Mouse (Mus musculus) spleen, adult 12 weeks (tissue): ENCODE data around the gene Slc9a3r1.

Experiments used
- DNase-seq: peaks from one replicate; pipeline ENCODE4 v3.0.0; 2022; ENCODE audit warnings: low spot score

Gene Slc9a3r1

DNA sequence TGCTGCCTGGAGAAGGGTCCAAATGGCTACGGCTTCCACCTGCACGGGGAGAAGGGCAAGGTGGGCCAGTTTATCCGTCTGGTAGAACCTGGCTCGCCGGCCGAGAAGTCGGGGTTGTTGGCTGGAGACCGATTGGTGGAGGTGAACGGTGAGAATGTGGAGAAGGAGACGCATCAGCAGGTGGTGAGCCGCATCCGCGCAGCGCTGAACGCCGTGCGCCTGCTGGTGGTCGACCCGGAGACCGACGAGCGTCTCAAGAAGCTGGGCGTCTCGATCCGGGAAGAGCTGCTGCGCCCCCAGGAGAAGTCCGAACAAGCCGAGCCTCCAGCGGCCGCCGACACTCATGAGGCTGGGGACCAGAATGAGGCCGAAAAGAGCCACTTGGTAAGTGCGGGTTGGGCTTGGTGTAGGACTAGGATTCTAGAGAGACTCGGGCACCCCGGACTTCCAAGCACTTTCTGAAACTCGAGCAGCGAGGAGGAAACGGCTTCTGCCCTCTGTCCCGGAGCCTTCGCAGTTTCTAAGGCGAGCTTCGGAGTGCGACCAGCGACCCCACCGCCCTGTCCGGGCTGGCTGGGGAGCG, 518 bp downstream of the Slc9a3r1 start:
- no peak for DNase-seq

DNA sequence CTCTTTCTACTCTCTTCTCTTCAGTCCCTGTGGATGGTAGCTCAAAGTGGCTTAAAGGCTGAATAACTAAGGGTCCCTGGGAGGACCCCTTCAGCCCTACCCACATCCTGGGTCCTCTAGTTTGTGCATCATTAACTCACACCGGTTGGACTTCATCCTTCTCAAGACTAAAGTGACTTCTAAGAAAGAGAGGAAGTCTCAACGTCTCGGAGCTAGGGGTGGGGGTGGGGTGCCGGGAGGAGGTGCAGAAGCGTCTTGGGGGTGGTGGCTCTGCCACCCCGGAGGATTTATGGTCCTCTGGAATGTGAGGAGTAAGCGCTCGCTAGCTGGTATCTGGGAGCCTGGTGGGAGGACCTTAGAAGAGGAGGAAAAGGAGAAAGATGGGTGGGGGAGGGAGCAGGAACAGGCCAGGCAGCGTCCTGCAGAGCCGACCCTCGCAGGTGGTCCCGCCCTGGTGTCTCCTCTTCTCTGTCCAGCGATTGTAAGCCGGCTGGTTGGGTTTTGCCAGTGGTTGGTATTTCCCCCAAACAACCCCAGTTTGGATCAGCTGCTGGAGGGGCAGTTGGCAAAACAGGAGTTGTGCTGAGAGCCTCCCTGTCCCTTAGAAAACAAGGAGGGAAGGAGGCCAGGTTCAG, 1.3 kb downstream of the Slc9a3r1 start:
- no peak for DNase-seq

GRCm38 (mm10) chr11:115164976-115165374, 1.8 kb downstream of the Slc9a3r1 start:
- DNase-seq, result no peak

DNA sequence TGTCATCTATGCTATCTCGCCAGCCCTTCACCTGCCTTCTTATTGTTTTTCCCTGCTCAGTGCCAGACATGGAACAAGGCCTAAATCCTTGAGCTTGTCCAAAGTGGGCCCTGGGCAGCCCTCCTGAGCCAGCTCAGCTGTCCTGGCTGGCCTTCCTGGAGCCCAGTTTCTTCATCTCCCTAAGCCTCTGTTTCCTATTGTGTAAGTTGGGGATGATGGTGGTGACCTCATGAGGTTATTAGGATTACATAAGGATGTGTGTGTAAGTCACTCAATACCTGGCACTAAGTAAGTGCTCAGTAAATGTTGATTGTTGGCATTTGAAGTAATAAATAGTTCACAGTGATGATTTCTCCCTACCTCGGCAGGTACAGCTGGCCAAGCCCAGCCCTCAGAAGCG, 3.6 kb downstream of the Slc9a3r1 start:
- DNase-seq, result no peak

GRCm38 (mm10) chr11:115167631-115168249, 4.6 kb downstream of the Slc9a3r1 start:
- DNase-seq, result no peak

GRCm38 (mm10) chr11:115169430-115169829, 6.3 kb downstream of the Slc9a3r1 start:
- DNase-seq, result no peak

DNA sequence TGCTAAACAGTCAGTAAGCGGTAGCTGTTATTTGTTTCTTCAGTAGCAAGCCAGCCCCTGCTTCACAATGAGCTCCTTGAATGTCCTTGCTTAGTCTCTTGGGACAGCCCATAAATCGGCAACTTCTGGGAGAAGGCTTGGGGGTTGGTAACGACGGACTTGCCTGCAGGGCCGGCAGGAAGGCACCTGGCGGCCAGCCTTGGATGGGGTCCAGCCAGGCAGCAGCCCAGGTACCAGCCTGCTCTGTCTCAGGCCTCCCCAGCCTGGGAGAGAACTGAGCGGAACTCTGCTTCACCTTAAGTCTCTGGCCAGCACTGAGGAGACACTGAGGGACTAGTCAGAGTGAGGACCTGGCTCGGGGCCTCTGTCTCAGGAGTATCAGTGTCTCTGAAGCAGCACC, 8.0 kb downstream of the Slc9a3r1 start:
- no peak for DNase-seq

DNA sequence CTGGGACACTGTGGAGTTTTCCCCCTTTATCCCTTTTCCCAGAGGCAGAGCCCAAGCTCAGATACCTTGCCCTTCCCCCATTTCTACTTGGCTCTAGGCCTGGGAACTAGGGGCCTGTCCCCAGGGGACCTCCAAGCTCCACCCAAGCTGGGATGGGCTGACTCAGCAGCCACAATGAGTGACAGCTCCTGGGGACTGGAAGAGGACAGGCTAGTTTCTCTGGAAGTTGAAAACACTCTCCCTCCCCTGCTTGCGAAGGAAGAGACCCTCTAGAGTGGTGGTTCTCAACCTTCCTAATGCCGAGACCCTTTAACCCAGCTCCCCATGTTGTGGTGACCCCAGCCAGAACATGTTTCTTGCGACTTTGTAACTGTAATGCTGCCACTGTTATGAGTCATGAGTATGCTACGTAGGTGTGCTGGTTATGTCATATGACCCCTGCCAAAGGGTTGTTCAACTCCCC, 9.7 kb downstream of the Slc9a3r1 start:
- DNase-seq, result no peak

DNA sequence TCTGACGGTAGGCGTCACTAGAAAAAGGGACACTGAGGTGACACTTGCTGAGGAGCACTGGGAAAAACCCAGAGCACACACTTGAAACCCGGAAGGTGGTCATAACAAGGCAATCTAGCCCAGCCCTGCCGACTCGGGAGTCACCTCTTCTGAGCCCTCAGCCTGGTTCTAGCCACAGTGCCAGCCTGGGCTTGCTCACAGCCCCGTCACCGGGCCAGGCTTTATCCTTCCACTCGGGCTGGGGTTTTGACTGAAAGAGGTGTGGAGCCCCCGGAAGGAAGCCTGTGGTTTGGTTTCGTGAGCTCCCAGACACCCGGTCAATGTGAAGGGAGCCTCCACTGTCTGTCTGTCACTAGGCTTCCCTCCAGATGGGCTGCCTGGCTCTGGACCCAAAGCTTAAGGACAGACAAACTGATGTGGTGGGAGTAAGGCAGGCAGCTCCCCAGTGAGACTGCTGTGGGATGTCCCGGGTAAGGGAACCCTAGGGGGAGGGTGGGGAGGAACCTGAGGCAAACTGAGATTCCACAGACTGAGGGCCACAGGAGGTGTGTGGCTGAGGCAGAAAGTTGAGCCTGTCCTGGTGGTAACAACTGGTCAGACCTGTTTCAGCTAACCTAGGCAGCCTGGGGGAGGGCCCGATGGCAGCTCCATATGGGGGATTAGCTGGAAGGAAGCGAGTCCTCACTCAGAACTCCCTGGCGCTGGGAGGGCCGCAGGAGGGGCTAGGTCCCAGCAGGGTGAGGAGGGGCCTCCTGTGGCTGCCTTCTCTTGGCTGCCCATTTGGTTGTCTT, 10.6 kb downstream of the Slc9a3r1 start:
- no peak for DNase-seq

- no peak for DNase-seq
Measured at GRCm38 (mm10) chr11:115176399-115177190, 13.5 kb downstream of the Slc9a3r1 start.

DNA sequence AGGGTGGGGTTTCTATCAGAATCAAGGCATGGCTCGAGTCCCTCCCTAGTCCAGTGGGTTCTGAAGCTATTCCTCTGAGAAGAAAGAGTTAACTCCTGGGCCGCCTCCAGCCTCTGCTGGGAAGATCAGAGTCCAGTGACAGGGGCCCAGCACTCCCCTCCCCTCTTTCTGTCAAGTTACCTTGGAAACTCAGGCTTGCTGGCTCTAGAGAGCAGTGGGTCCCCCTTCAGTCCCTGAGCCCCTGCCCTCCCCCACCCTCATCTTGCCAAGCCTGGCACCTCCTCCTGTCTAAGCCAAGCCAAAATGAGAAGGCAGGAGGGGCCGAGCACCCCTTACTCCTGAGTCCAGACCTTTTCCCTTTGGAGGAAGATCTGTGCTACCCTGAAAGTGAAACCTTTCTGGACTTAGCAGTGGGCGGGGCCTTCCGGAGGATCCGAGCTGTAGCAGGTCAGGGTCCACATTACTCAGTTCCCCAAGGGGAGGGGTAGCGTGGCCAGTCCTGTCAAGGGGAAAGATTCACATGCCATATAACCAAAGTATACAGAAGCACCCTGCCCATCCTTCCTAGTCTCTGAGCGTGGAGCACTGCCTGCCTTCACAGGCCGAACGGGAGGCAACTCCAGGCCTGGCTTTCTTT, 14.5 kb downstream of the Slc9a3r1 start:
- DNase-seq, result no peak

- DNase-seq, result no peak
Measured at GRCm38 (mm10) chr11:115178766-115179165, 15.6 kb downstream of the Slc9a3r1 start.

GRCm38 (mm10) chr11:115179191-115179590, 16.1 kb downstream of the Slc9a3r1 start:
- DNase-seq, result no peak

DNA sequence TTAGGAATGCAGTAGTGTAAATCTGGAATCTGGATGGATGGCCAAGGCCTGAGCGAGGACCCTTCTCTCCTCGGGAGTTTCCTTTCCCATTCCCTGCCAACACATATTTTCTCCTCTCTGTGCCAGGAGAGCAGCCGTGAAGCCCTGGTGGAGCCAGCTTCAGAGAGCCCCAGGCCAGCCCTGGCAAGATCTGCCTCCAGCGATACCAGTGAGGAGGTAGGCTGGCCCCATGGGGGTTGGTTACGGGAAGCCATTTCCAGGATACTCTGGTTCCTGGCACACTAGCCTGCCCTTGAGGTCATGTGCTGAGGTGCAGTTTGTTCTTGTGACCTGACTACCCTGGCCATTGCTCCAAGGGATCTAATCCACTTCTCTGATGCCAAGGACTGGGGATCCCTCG, 16.7 kb downstream of the Slc9a3r1 start:
- no peak for DNase-seq

DNA sequence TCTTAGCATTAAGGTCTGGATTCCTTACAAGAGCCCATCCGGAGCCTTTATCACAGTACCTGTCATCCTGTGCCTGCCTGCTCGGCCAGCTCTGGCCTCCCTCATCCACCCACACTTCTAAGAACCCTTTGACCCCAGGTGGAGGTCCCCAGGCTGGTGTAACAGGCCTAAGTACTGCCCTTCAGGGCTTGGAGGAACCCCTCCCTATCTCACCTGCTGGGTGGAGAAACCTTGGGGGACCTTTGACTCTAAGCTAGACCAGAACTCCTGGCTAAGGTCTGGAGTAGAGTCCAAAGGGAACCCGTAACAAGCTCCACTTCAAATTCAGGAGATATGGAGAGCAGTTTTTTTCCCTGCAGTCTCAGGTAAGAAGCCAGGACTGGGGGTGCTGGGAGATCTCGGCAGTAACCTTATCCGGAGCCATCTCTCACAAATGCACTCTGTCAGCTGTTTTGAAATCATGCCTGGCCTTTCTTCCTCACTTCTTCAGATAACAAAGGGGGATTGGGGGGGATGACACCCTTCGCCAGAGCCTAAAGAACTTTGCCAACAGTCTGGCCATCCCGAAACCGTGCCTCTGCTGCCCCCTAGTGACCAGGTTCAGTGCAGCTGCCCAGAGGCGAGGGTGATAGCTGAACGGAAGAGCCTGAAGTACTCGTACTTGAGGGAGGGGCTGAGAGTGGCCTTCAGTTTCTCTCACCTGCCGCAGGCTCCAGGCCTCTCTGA, 18.9 kb downstream of the Slc9a3r1 start:
- DNase-seq, result peak; percentile 68

DNA sequence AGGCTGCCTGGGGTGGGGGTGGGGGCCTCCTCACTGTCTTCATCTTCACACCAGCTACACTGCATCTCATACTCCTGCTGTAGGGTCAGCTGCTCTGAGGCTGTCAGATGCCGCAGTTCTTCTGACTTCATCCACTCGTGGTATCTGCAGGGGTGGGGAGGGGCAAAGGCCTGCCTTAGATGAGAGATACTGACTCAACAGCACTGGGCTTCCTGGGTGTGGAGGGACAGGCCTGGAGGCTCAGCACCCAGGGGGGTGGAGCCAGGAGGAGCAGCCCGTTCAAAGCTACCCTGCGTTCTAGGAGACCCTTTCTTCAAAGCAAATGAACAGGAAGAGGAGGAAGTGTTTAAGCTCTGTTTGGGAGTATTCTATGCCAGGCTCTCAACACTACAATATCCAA, 21.8 kb downstream of the Slc9a3r1 start:
- no peak for DNase-seq

DNA sequence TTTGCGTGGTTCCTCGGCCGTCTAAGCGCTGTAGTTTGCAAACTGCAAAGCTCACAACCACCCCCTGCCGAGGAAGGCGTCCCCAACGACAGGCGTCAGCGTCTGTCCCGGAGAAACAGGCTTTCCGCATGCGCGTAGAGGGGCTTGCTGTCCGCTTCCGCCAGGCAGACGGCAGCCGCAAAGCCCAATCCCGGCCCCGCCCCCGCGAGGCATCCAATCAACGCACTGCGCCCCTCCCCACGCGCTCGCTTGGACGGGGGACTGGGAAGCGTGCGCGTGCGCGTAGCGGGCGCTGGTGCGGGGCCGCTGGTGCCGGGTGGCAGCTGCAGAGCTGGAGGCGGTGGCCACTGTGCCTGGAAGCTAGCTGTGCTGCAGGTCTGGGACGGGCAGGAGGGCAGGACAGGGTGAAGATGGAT, 24.1 kb downstream of the Slc9a3r1 start, which contains the start of gene Tmem104:
TSS of gene Tmem104 (plus strand) at position 264 of the 416 bp plus-strand sequence.
- peak; percentile 95 for DNase-seq

- no peak for DNase-seq
Measured at GRCm38 (mm10) chr11:115187693-115188092, 24.6 kb downstream of the Slc9a3r1 start, which contains the start of gene Nat9. Gene Nat9 (minus strand): TSS chr11:115187859.

DNA sequence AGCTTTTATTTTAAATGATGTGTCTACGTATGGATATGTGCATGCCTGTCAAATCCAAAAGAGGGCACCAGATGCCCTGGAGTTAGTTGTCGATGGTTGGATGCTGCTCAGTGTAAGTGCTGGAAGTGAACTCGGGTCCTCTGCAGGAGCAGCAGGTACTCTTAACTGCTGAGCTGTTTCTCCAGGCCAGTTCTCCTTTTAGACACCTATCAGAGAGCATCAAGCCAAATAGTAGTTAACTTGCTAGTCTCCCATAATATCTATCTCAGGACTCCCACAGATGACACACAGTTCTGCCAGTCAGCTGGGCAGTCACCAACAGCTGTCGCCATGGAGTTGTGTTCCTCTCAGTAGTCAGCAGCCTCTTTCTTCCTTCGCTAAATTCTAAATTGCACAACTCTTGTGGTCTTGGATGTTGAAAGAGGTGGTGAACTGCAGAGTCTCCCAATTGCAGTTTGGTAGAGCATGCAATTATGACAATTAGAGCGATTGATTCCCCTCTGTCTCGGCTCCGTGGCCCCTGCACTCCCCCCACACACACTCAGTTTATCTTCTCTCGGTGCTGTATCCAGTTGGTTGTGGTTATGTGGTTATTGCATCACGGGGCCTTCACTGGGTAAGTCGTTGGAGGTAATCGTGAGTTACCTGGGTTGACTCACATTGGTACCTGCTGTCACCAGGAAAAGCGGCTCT, 25.5 kb downstream of the Slc9a3r1 start:
- no peak for DNase-seq

- DNase-seq, result no peak
Measured at GRCm38 (mm10) chr11:115189304-115189703, 26.2 kb downstream of the Slc9a3r1 start.
